Mouse (Mus musculus): ENCODE data around the gene Ucp2.

GRCm38 (mm10) chr7:100502374-100502922 is 9.3 kb downstream of the Ucp2 start:
- TF ChIP-seq ZC3H11A (IDR thresholded peaks at IDR 0.05; ENCODE audit: borderline replicate concordance, low read depth, low read length), result no peak
- no peak for TF ChIP-seq HCFC1 (IDR thresholded peaks at IDR 0.05; ENCODE audit: borderline replicate concordance, insufficient read depth, low read length)
- no peak for TF ChIP-seq MAFK (IDR thresholded peaks at IDR 0.05; ENCODE audit: insufficient read depth, low read depth, low read length)
- TF ChIP-seq ZNF384 (IDR thresholded peaks at IDR 0.05; ENCODE audit: low read depth, low read length), result no peak
- TF ChIP-seq CHD2 (IDR thresholded peaks at IDR 0.05; ENCODE audit: low read depth, low read length), result no peak

All from ES-E14 (cell line).